Mouse (Mus musculus): ENCODE measurements around the gene Efnb2.

DNA sequence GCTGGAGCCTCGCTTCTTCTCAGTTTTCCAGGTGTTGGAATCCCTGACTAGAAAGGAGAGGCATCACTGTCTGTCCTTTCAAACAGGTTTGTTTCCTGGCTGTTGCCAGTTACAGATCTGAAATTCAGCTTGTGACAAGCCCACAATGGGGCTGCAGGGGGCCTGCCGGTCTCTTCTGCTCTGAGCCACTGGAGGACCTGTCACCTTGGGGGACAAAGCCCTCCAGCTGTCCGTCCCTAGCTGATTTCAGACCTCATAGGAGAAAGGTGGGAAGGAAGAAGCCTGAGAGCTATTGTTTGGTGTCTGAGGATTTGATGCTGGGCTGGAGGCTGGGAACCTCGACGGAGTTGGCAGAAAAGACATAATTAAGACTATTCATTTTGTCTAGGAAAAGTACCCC is 88.8 kb downstream of the Efnb2 start:
- TF ChIP-seq CTCF (IDR thresholded peaks at IDR 0.05) (no peak), POLR2A (IDR thresholded peaks at IDR 0.05; ENCODE audit: insufficient read depth, low read depth, low read length) (no peak), EP300 (IDR thresholded peaks at IDR 0.05; ENCODE audit: insufficient read depth, low read depth, low read length) (no peak)

All from heart, adult 2 months (tissue).